Mouse (Mus musculus) limb, embryonic 13.5 days (tissue): ENCODE measurements around the gene Emc8. TPM values are rescaled to one million over a fixed set of nuclear protein-coding genes. Genes with fewer than 3 reads are reported as not detected.

Experiments
- ATAC-seq: fragments of 200-750 bp; cut with Nextera tagmentation; 2 replicates; pipeline ENCODE4 v1.8.0; 2017; ENCODE audit warnings: low read depth, moderate number of reproducible peaks, moderate TSS enrichment; ENCODE audit not compliant: low FRiP score
- H3K27ac ChIP-seq: fragments of 300-500 bp; sonication (generic); 2 replicates; pipeline ENCODE4 v1.5.1; 2015; ENCODE audit warnings: inconsistent platforms, mild to moderate bottlenecking, moderate library complexity
- H3K27me3 ChIP-seq: fragments of 300-500 bp; sonication (generic); 2 replicates; pipeline ENCODE4 v1.6.1; 2015; ENCODE audit warnings: mild to moderate bottlenecking, inconsistent platforms
- H3K36me3 ChIP-seq: fragments of 300-500 bp; sonication (generic); 2 replicates; pipeline ENCODE4 v1.6.1; 2015; ENCODE audit warnings: inconsistent platforms, mild to moderate bottlenecking, moderate library complexity
- H3K4me1 ChIP-seq: fragments of 300-500 bp; sonication (generic); 2 replicates; pipeline ENCODE4 v1.6.1; 2015; ENCODE audit warnings: inconsistent platforms
- H3K4me2 ChIP-seq: fragments of 300-500 bp; sonication (generic); replicated peaks from 2 replicates; pipeline ENCODE4 v1.6.1; 2015; ENCODE audit warnings: inconsistent platforms, mild to moderate bottlenecking, moderate library complexity
- H3K4me3 ChIP-seq: fragments of 300-500 bp; sonication (generic); 2 replicates; pipeline ENCODE4 v1.5.1; 2015; ENCODE audit warnings: moderate library complexity, mild to moderate bottlenecking, inconsistent platforms
- H3K9ac ChIP-seq: fragments of 300-500 bp; sonication (generic); 2 replicates; pipeline ENCODE4 v1.6.1; 2015; ENCODE audit warnings: mild to moderate bottlenecking, inconsistent platforms
- H3K9me3 ChIP-seq: fragments of 300-500 bp; sonication (generic); 2 replicates; pipeline ENCODE4 v1.6.1; 2016; ENCODE audit warnings: inconsistent platforms
- WGBS: fragments of 180-500 bp; shearing (Covaris S2); methylation state at CpG from one replicate; pipeline ENCODE4 v1.1.7; 2015; 5-methylcytosine and 5-hydroxymethylcytosine counted together
- polyA plus RNA-seq: library from polyadenylated mRNA; unstranded; fragments of >200 nt; fragmentation: Nextera tagmentation; extraction: Ambion mirVana; gene quantifications from 2 replicates; pipeline ENCODE4 v1.2.1, GENCODE M21; 2015

Gene Emc8
- polyA plus RNA-seq, 1 experiment from 2014 or later, result 248 TPM

DNA sequence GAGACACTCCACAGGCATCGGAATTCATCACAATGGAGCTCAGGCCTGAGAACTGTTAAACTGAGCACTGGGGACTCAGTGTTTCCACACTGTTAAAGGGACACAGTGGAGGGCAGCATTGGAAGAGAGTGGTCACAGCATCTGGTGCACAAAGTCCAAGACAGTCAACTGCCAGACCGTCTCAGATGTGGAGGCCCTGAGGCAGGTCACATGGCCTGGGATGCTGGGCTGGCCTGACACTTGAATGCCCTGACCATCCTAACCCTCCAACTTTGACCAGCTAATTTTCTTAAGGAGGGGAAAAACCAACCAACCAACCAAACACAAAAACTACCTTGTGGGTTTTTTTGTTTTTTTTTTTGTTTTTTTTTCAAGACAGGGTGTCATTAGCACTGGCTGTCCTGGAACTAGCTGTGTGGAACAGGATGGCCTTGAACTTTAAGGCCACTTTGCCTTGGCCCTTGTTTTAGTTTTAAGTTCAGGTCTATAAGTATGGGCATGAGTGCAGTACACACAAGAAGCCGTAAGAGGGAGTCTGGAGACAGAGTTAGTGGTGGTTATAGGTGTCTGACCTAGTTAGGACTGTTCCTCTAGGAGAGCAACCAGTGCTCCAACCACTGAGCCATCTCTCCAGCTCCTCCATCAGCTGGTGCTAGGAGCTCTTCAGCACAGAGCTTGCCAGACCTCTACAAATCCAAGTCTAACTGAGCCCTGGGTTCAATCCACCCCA, 2.5 kb downstream of the Emc8 start:
- peaks cover 41% of the 10 kb centered on the region for H3K4me1 ChIP-seq
- no peak for ATAC-seq
- peak overlapping the region; percentile 97 for H3K4me3 ChIP-seq
- no peaks in the 10 kb centered on the region for H3K27me3 ChIP-seq
- no peak overlapping the region for H3K27ac ChIP-seq
- peak overlapping the region; percentile 89 for H3K4me2 ChIP-seq
- peaks cover 20% of the 10 kb centered on the region for H3K36me3 ChIP-seq
- WGBS, result 73% methylated on average over 3 of the region's 3 CpGs
- H3K9me3 ChIP-seq, result no peaks in the 10 kb centered on the region
- peak overlapping the region; percentile 98 for H3K9ac ChIP-seq

DNA sequence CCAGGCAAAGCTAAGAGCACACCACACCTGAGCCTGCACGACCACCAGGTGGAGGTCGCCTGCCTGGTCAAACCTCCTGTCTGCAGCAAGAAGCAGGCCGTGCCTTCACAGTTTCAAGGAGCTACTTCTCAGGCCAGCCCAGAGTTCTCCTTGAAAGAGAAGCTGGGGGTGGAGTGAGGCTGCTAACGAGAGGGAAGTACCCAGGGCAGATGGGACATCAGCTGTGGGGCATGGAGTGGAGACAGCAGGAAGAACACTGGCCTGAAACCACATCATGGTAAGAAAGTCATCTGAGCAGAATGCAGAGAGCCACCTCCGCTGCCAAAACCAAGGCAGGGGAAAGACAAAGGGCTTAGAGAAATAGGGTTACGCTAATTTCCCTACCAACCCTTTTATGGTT, 3.8 kb downstream of the Emc8 start:
- Histone ChIP-seq H3K27me3 (no peaks in the 10 kb centered on the region), H3K4me2 (no peak overlapping the region), H3K36me3 (peaks cover 20% of the 10 kb centered on the region), H3K4me1 (peaks cover 41% of the 10 kb centered on the region), H3K27ac (no peak overlapping the region), H3K4me3 (no peak overlapping the region), H3K9ac (no peak overlapping the region), H3K9me3 (no peaks in the 10 kb centered on the region)
- no peak for ATAC-seq
- 85% methylated on average over 6 of the region's 6 CpGs for WGBS

DNA sequence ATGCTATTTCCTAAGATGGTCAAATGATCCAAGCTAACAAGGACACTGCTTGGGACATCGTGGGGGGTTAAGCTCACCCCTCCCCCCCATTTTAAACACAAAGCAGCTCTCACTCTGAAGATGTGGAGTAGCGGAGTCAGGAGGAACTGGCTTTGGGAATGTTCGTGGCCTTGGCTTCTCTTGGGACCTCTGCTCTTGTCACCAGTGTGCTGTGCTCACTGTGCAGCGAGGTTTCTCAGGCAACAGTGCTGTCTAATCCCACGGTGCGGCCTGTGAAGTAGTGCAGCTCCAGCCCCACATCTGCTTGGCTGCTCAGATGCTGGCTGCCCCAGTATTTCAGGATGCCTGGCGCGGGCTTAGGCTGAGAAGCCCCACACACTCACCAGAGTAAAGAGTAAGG, 11.0 kb downstream of the Emc8 start:
- H3K4me2 ChIP-seq, result no peak overlapping the region
- H3K36me3 ChIP-seq, result peaks cover 77% of the 10 kb centered on the region
- ATAC-seq, result no peak

DNA sequence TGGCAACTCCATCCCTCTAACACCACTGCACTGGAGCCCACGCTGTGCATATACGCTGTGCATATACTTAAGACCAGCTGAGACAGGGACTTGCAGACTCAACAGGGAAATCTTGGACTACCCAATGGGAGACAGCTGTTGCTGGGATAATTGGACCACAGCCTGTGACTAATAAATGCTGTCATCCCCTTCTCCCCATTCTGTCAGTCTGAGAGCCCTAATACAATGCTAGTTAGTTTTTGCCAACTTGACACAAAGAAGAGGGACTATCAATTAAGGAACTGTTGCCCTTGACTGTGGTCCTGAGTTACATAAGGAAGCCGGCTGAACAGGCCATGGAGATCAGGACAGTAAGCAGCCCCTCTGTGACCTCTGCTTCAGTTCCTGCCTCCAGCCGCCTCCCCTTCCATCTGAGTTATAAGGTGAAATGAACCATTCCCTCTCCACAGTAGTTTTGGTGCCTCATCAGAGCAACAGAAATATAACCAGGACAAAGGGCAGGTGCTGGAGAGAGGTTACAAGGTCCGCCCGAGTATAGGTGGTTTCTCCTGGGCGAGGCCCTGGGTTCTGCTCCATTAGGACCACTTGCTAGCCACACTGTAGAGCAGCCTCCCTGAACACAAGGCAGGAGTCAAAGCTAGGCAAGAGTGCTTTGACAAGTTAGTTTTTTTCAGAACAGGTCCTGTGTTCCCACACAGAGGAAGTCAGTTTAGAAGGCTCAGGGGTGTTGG, 11.9 kb downstream of the Emc8 start:
- 90% methylated on average over 7 of the region's 7 CpGs for WGBS
- Histone ChIP-seq H3K4me2 (no peak overlapping the region), H3K27me3 (no peaks in the 10 kb centered on the region), H3K27ac (no peak overlapping the region), H3K9me3 (no peaks in the 10 kb centered on the region), H3K36me3 (peaks cover 78% of the 10 kb centered on the region), H3K4me1 (no peaks in the 10 kb centered on the region), H3K9ac (no peak overlapping the region), H3K4me3 (no peak overlapping the region)
- ATAC-seq, result no peak

More for the DNA sequence above, 11.0 kb downstream of the Emc8 start:
- no peak overlapping the region for H3K27ac ChIP-seq
- no peaks in the 10 kb centered on the region for H3K27me3 ChIP-seq
- H3K4me1 ChIP-seq, result no peaks in the 10 kb centered on the region
- H3K4me3 ChIP-seq, result no peak overlapping the region
- WGBS, result 95% methylated on average over 8 of the region's 8 CpGs
- H3K9ac ChIP-seq, result no peak overlapping the region
- no peaks in the 10 kb centered on the region for H3K9me3 ChIP-seq

DNA sequence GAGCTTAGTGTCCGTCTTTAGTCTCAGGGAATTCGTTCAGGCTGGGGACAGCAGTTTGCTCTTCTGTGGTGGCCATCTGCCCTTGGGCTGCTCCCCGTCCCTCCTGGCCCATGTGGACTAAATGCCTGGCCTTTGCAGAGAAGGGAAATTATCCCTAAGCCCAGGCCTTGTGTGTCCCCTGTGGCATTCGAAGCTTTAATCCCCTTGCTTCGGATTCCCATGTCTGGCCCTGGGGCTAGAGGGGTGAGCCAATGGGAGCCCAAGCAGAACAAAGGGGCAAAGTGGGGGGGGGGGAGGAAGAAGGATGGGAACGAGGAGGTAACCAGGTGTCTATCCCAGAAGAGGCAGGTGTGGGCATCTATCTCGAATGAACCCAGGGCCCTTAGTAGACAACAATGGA, 20.8 kb downstream of the Emc8 start, which contains the start of gene 1190005I06Rik:
TSS of gene 1190005I06Rik (minus strand) at position 101 of the 400 bp plus-strand sequence.
- no peaks in the 10 kb centered on the region for H3K4me1 ChIP-seq
- H3K36me3 ChIP-seq, result peaks cover 13% of the 10 kb centered on the region
- H3K9me3 ChIP-seq, result no peaks in the 10 kb centered on the region
- H3K27ac ChIP-seq, result no peak within 1 kb of the TSS
- H3K4me2 ChIP-seq, result no peak within 1 kb of the TSS
- no peak for ATAC-seq
- 50% methylated on average over 7 of the region's 7 CpGs for WGBS
- H3K4me3 ChIP-seq, result no peak within 1 kb of the TSS
- no peaks in the 10 kb centered on the region for H3K27me3 ChIP-seq
- H3K9ac ChIP-seq, result no peak within 1 kb of the TSS

DNA sequence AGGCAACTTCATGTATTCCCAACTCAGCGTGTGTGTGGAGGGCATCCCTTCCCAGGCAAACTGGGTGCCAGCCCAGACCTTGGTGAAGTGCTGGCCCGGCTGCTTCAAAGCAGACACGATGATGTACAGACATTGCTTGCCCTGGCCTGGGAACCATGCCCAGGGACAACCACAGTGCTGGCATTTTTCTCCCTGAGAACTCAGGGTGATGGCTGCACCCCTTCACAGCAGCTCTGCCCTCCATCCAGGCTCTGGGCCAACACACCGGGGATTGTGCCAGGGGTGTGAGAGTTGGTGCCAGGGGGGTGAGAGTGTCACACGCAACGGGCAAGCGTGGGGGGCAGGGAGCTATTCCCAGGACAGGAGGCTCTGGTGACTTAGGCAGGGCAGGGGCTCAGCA, 23.7 kb downstream of the Emc8 start:
- no peaks in the 10 kb centered on the region for H3K9me3 ChIP-seq
- H3K4me3 ChIP-seq, result no peak overlapping the region
- H3K4me1 ChIP-seq, result no peaks in the 10 kb centered on the region
- no peak for ATAC-seq
- no peak overlapping the region for H3K9ac ChIP-seq
- H3K4me2 ChIP-seq, result no peak overlapping the region
- H3K27me3 ChIP-seq, result no peaks in the 10 kb centered on the region
- H3K36me3 ChIP-seq, result no peaks in the 10 kb centered on the region
- no peak overlapping the region for H3K27ac ChIP-seq
- WGBS, result 81% methylated on average over 7 of the region's 7 CpGs

DNA sequence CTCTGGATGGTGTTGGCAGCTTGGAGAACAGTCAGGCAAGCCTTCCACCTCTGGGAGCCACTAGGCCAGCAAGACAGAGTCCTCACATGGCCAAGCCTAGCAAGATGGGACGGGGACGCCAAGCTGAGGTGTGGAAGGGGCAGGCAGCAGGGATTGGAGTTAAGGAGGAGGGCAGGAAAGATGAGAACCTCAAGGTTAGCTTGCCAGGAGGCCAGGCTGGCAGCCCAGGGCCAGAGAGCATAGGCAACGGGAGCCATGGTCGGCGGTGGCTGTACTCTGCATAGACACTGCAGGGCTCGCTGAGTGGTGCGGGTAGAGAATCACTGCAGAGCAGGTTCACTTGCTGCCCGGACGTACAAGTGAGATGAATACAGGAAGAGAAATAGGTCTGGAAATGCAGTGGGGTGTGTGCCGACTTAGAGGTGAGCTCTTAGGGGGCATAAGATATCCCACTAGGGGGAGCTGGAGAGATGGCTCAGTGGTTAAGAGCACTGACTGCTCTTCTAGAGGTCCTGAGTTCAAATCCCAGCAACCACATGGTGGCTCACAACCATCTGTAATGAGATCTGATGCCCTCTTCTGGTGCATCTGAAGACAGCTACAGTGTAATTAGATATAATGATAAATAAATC, 26.2 kb downstream of the Emc8 start:
- Histone ChIP-seq H3K4me3 (no peak overlapping the region), H3K9me3 (no peaks in the 10 kb centered on the region), H3K9ac (no peak overlapping the region), H3K27ac (no peak overlapping the region), H3K4me2 (no peak overlapping the region), H3K4me1 (no peaks in the 10 kb centered on the region), H3K36me3 (no peaks in the 10 kb centered on the region), H3K27me3 (no peaks in the 10 kb centered on the region)
- no peak for ATAC-seq
- 84% methylated on average over 10 of the region's 10 CpGs for WGBS

DNA sequence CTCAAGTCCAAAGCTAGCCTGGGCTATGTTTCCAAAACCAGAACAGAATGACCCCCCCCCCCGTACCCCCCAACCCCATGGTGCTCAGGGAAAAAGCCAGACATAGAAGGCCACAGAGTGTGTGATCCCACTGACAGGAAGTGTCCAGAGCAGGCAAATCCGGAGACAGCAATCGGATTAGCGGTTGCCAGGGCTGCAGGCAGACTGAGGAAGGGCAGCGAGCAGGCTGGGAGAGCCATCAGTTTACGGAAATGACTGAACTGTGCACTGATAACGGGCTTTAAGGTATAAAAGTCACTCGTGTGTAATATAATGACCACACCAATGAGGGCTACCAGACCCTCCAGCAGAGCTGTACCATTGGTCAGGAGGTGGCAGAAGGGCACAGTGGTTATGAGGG, 27.1 kb downstream of the Emc8 start:
- 46% methylated on average over 8 of the region's 8 CpGs for WGBS
- no peak overlapping the region for H3K27ac ChIP-seq
- H3K9ac ChIP-seq, result no peak overlapping the region

DNA sequence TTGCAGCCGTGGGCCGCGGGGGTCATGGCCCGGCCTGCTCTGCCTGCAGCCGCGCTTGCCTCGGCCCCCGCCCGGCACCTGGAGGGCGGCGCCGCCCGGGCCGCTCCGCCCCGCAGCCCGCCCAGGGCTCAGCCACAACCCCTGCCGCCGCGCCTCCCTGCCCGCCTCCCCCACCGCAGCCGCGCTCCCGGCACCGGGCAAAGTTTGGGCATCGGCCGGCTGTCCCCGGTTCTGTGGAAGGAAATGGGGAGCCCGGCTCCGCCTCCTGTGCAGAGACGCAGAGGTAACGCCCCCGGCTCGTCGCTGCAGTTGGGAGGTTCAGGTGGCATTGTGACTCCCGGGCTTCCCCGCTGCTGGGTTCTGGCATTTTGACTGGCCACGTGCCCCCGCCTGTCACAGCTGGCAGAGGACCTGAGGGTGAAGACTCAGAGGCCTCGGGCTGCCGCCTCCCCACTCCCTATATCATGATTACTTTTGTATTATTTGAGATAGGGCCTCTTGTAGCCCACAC, 34.0 kb downstream of the Emc8 start:
- H3K4me2 ChIP-seq, result peak overlapping the region; percentile 99
- under 1% methylated on average over 37 of the region's 42 CpGs for WGBS

More for the DNA sequence above, 27.1 kb downstream of the Emc8 start:
- Histone ChIP-seq H3K4me3 (no peak overlapping the region), H3K4me1 (no peaks in the 10 kb centered on the region), H3K9me3 (no peaks in the 10 kb centered on the region), H3K4me2 (no peak overlapping the region), H3K27me3 (peaks cover 4% of the 10 kb centered on the region; the same call in 1 of the 2 replicates), H3K36me3 (no peaks in the 10 kb centered on the region)
- no peak for ATAC-seq

DNA sequence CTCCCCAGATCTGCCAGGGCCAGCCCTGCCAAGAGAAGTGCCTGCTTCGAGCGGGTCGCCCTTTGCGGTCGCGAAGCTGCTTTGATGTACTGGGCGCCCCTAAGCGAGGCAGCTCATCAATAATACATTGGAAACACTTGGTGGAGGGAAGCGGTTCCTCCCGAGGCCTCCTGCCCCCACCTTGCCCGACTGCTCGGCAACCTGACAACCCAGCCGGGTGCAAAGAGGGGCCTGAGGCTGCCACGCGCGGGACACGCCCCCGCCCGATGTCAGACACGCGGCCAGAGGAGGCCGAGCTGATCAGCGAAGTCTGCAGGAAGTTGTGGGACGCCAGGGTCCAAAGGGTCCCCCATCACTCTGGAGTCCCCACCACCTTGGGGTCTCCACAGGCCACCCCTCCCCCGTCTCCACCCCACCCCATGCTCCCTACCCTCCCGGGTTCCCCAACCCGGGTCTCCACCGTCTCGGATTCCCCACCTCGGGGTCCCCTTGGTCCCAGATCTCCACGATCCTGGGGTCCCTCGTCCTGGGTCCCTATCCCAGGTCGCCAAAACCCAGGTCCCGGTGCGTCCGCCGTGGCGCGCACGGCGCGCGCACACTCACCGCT, 34.6 kb downstream of the Emc8 start:
- Histone ChIP-seq H3K36me3 (no peaks in the 10 kb centered on the region), H3K27ac (no peak overlapping the region), H3K4me1 (peaks cover 43% of the 10 kb centered on the region), H3K4me3 (peak overlapping the region; percentile 71), H3K27me3 (peaks cover 33% of the 10 kb centered on the region), H3K9me3 (0 out of 2 replicates have a peak, but pooled peaks cover 6% of the 10 kb centered on the region), H3K9ac (peak overlapping the region; percentile 78), H3K4me2 (peak overlapping the region; percentile 99)
- under 1% methylated on average over 44 of the region's 44 CpGs for WGBS
- peak; percentile 41; the same call in 1 of the 2 replicates for ATAC-seq

More for the DNA sequence above, 34.0 kb downstream of the Emc8 start:
- H3K9ac ChIP-seq, result peak overlapping the region; percentile 78
- 0 out of 2 replicates have a peak, but pooled peaks cover 6% of the 10 kb centered on the region for H3K9me3 ChIP-seq
- no peak overlapping the region for H3K27ac ChIP-seq
- peak overlapping the region; percentile 71 for H3K4me3 ChIP-seq
- ATAC-seq, result peak; percentile 42
- H3K27me3 ChIP-seq, result peaks cover 33% of the 10 kb centered on the region
- H3K4me1 ChIP-seq, result peaks cover 43% of the 10 kb centered on the region
- H3K36me3 ChIP-seq, result no peaks in the 10 kb centered on the region

DNA sequence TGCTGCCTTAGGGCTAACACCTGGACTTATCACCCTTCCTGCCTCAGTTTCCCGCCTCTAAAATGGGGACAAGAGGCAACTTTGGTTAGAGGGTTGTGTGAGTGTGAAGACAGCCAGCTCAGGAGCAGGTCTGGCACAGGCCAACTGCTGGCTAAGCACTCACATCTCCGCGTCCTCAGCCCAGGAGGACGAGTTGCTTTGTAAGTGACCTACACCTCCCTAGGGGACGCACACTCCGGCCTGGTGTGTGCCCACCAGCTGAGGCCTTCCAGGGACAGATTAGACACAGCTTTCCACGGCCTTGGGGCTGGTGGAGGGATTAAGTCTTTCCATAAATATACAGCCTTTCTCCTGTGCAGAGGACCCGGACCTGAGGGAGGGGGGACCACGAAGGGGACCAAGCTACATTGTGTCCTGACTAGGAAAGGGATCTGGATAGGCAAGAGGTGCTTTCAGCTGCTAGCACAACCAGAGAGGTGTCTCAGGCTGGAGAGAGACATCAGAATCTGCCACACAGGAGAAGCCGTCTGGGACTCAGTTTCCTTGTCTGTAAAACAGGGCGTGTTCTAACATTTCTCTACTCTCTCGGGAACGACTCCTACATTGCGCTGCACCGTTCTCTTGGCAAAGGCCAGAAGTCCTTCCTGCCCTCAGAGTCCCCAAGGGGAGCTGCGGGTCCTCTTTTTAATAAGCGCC, 35.3 kb downstream of the Emc8 start:
- no peak overlapping the region for H3K27ac ChIP-seq
- peak overlapping the region; percentile 78; the same call in 1 of the 2 replicates for H3K9ac ChIP-seq

More for the DNA sequence above, 35.3 kb downstream of the Emc8 start:
- peak overlapping the region; percentile 99 for H3K4me2 ChIP-seq
- no peaks in the 10 kb centered on the region for H3K36me3 ChIP-seq
- no peak for ATAC-seq
- H3K9me3 ChIP-seq, result 0 out of 2 replicates have a peak, but pooled peaks cover 6% of the 10 kb centered on the region
- H3K4me1 ChIP-seq, result peaks cover 43% of the 10 kb centered on the region
- peak overlapping the region; percentile 71 for H3K4me3 ChIP-seq
- 31% methylated on average over 17 of the region's 17 CpGs for WGBS
- H3K27me3 ChIP-seq, result peaks cover 33% of the 10 kb centered on the region
